Mouse (Mus musculus): ENCODE measurements around the gene Gm21976.

DNA sequence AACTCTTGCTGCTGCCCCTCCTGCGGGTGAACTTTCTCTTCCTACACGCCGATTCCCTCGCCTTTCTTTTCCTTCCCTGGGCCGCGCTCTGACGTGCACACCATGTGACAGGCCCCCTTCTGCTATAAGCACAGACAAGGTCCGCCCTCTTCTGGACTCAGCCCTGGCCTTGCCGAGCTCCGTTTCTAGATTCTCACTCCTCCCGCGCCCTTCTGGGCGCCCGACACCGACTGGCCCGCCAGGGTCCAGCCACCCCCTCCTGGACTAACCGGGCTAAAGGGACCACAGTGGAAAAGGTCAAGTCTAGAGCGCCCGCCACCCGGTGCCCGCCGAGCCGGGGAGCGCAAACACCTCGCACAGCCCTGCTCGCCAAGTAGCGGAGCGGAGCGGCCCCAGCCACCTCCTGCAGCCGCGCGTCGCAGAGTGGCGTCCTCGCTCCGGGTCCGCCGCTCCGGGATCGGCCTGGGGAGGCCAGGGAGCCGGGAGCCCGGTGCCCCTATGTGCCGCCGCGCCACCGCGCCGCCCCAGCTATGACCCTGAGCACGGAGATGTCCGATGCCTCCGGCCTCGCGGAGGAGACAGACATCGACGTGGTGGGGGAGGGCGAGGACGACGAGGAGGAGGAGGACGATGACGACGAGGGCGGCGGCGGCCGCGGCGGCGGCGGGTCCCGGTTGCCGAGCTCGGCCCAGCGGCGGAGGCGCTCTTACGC lies 74.6 kb downstream of the Gm21976 start, which contains the start of gene Foxd1:
- TF ChIP-seq CTCF (IDR thresholded peaks at IDR 0.05; ENCODE audit: extremely low read depth, insufficient read length, insufficient replicate concordance, low read depth, low read length) (no peak), POLR2A (IDR thresholded peaks at IDR 0.05; ENCODE audit: low read depth, low read length) (no peak)
